Mouse (Mus musculus): ENCODE measurements around the gene Pacs2. TPM values are rescaled to one million over a fixed set of nuclear protein-coding genes. Genes with fewer than 3 reads are reported as not detected.

Pacs2 gene
- total RNA-seq, 1 experiment: 17.2 TPM

- no peak overlapping the region for H3K9ac ChIP-seq (ENCODE audit: insufficient read depth, low read depth, low read length, poor library complexity, severe bottlenecking)
- H3K36me3 ChIP-seq (ENCODE audit: control insufficient read depth, insufficient read depth, low read length, poor library complexity, severe bottlenecking): peaks cover 32% of the 10 kb centered on the region; the same call in 1 of the 2 replicates
- H3K4me3 ChIP-seq (ENCODE audit: insufficient read depth in 1 of 2, low read depth in 1 of 2, low read length in 2 of 2, poor library complexity in 1 of 2, severe bottlenecking in 1 of 2): no peak overlapping the region
- no peaks in the 10 kb centered on the region for H3K4me1 ChIP-seq (ENCODE audit: control insufficient read depth in 2 of 2, insufficient read depth in 2 of 2, low read length in 2 of 2, poor library complexity in 1 of 2)
- in situ Hi-C loops (cut with MboI; ENCODE audit: low sequenced_read_pairs in 2 of 2, unreplicated experiment in 2 of 2): no loop called here
- no peaks in the 10 kb centered on the region for H3K9me3 ChIP-seq (ENCODE audit: control insufficient read depth, insufficient read depth, low read depth, low read length)
- no peak for TF ChIP-seq HCFC1 (IDR thresholded peaks at IDR 0.05; ENCODE audit: borderline replicate concordance, insufficient read depth, low read length)
- no peak for TF ChIP-seq ZC3H11A (IDR thresholded peaks at IDR 0.05; ENCODE audit: borderline replicate concordance, low read depth, low read length)
- no peak for TF ChIP-seq MAFK (IDR thresholded peaks at IDR 0.05; ENCODE audit: insufficient read depth, low read depth, low read length)
- TF ChIP-seq CHD2 (IDR thresholded peaks at IDR 0.05; ENCODE audit: low read depth, low read length): no peak
- no peak for TF ChIP-seq ZNF384 (IDR thresholded peaks at IDR 0.05; ENCODE audit: low read depth, low read length)
- no peak for DNase-seq (ENCODE audit: low read depth, low spot score)
- no peak overlapping the region; the same call in 1 of the 2 replicates for H3K27ac ChIP-seq (ENCODE audit: insufficient read depth, low read depth, low read length, poor library complexity, severe bottlenecking)
Observed at GRCm38 (mm10) chr12:113061606-113062005, 47.3 kb downstream of the Pacs2 start.

DNA sequence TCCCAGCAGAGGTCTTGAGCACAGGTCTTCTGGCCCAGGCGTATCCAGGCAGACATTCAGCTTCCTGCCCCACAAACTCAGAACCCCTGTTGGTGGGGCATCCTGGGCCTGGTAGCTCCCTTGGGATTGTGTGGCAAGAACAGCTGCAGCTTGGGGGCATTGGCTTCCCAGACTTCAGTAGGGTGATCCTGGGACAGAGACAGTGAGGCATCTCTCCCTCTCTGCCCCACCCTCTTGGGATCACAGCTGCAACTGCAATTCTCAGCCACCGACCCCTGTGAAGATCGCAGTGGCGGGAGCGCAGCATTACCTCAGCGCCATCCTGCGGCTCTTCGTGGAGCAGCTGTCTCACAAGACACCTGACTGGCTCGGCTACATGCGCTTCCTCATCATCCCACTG lies 47.9 kb downstream of the Pacs2 start:
- TF ChIP-seq ZC3H11A (IDR thresholded peaks at IDR 0.05; ENCODE audit: borderline replicate concordance, low read depth, low read length) (no peak), CHD2 (IDR thresholded peaks at IDR 0.05; ENCODE audit: low read depth, low read length) (no peak), HCFC1 (IDR thresholded peaks at IDR 0.05; ENCODE audit: borderline replicate concordance, insufficient read depth, low read length) (no peak), ZNF384 (IDR thresholded peaks at IDR 0.05; ENCODE audit: low read depth, low read length) (no peak), MAFK (IDR thresholded peaks at IDR 0.05; ENCODE audit: insufficient read depth, low read depth, low read length) (no peak)
- in situ Hi-C loops (cut with MboI; ENCODE audit: low sequenced_read_pairs in 2 of 2, unreplicated experiment in 2 of 2): no loop called here

DNA sequence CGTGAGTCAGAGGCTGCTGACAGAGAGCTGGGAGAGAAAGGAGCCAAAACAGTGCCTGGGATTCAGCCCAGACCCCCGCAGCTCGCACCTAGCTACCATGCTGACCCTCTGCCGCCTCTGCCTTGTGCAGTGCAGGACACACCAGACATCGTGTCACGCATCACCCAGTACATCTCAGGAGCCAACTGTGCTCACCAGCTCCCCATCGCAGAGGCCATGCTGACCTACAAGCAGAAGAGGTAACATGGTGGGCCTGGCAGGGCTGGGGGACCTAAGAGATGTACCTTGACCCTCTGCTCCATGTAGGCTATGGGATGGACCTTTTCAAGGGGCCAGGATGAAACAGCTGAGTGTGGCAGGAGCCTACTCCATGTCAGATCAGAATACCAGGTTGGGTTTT lies 49.4 kb downstream of the Pacs2 start:
- no peaks in the 10 kb centered on the region for H3K9me3 ChIP-seq (ENCODE audit: control insufficient read depth, insufficient read depth, low read depth, low read length)
- in situ Hi-C loops (cut with MboI; ENCODE audit: low sequenced_read_pairs in 2 of 2, unreplicated experiment in 2 of 2): no loop called here
- H3K4me3 ChIP-seq (ENCODE audit: insufficient read depth in 1 of 2, low read depth in 1 of 2, low read length in 2 of 2, poor library complexity in 1 of 2, severe bottlenecking in 1 of 2): no peak overlapping the region
- no peak overlapping the region for H3K9ac ChIP-seq (ENCODE audit: insufficient read depth, low read depth, low read length, poor library complexity, severe bottlenecking)
- no peaks in the 10 kb centered on the region for H3K4me1 ChIP-seq (ENCODE audit: control insufficient read depth in 2 of 2, insufficient read depth in 2 of 2, low read length in 2 of 2, poor library complexity in 1 of 2)
- H3K27ac ChIP-seq (ENCODE audit: insufficient read depth, low read depth, low read length, poor library complexity, severe bottlenecking): no peak overlapping the region; the same call in 1 of the 2 replicates
- peaks cover 28% of the 10 kb centered on the region; the same call in 1 of the 2 replicates for H3K36me3 ChIP-seq (ENCODE audit: control insufficient read depth, insufficient read depth, low read length, poor library complexity, severe bottlenecking)
- DNase-seq (ENCODE audit: low read depth, low spot score): no peak
- no peak for TF ChIP-seq HCFC1 (IDR thresholded peaks at IDR 0.05; ENCODE audit: borderline replicate concordance, insufficient read depth, low read length)
- TF ChIP-seq ZNF384 (IDR thresholded peaks at IDR 0.05; ENCODE audit: low read depth, low read length): no peak
- no peak for TF ChIP-seq MAFK (IDR thresholded peaks at IDR 0.05; ENCODE audit: insufficient read depth, low read depth, low read length)
- no peak for TF ChIP-seq CHD2 (IDR thresholded peaks at IDR 0.05; ENCODE audit: low read depth, low read length)
- TF ChIP-seq ZC3H11A (IDR thresholded peaks at IDR 0.05; ENCODE audit: borderline replicate concordance, low read depth, low read length): no peak

More for the DNA sequence above, 47.9 kb downstream of the Pacs2 start:
- Histone ChIP-seq H3K27ac (ENCODE audit: insufficient read depth, low read depth, low read length, poor library complexity, severe bottlenecking) (no peak overlapping the region), H3K4me1 (ENCODE audit: control insufficient read depth in 2 of 2, insufficient read depth in 2 of 2, low read length in 2 of 2, poor library complexity in 1 of 2) (no peaks in the 10 kb centered on the region), H3K4me3 (ENCODE audit: insufficient read depth in 1 of 2, low read depth in 1 of 2, low read length in 2 of 2, poor library complexity in 1 of 2, severe bottlenecking in 1 of 2) (no peak overlapping the region), H3K36me3 (ENCODE audit: control insufficient read depth, insufficient read depth, low read length, poor library complexity, severe bottlenecking) (peaks cover 28% of the 10 kb centered on the region; the same call in 1 of the 2 replicates), H3K9me3 (ENCODE audit: control insufficient read depth, insufficient read depth, low read depth, low read length) (no peaks in the 10 kb centered on the region), H3K9ac (ENCODE audit: insufficient read depth, low read depth, low read length, poor library complexity, severe bottlenecking) (no peak overlapping the region)
- DNase-seq (ENCODE audit: low read depth, low spot score): no peak

- Histone ChIP-seq H3K9ac (ENCODE audit: insufficient read depth, low read depth, low read length, poor library complexity, severe bottlenecking) (no peak overlapping the region), H3K36me3 (ENCODE audit: control insufficient read depth, insufficient read depth, low read length, poor library complexity, severe bottlenecking) (peaks cover 18% of the 10 kb centered on the region; the same call in 1 of the 2 replicates), H3K4me3 (ENCODE audit: insufficient read depth in 1 of 2, low read depth in 1 of 2, low read length in 2 of 2, poor library complexity in 1 of 2, severe bottlenecking in 1 of 2) (no peak overlapping the region), H3K4me1 (ENCODE audit: control insufficient read depth in 2 of 2, insufficient read depth in 2 of 2, low read length in 2 of 2, poor library complexity in 1 of 2) (peaks cover 0 to 4% of the 10 kb centered on the region in 2 experiments; a peak in 1 of 4 replicates), H3K9me3 (ENCODE audit: control insufficient read depth, insufficient read depth, low read depth, low read length) (no peaks in the 10 kb centered on the region), H3K27ac (ENCODE audit: insufficient read depth, low read depth, low read length, poor library complexity, severe bottlenecking) (no peak overlapping the region)
- no peak for DNase-seq (ENCODE audit: low read depth, low spot score)
- in situ Hi-C loops (cut with MboI; ENCODE audit: low sequenced_read_pairs in 2 of 2, unreplicated experiment in 2 of 2): no loop called here
- TF ChIP-seq CHD2 (IDR thresholded peaks at IDR 0.05; ENCODE audit: low read depth, low read length) (no peak), ZC3H11A (IDR thresholded peaks at IDR 0.05; ENCODE audit: borderline replicate concordance, low read depth, low read length) (no peak), HCFC1 (IDR thresholded peaks at IDR 0.05; ENCODE audit: borderline replicate concordance, insufficient read depth, low read length) (no peak), MAFK (IDR thresholded peaks at IDR 0.05; ENCODE audit: insufficient read depth, low read depth, low read length) (no peak), ZNF384 (IDR thresholded peaks at IDR 0.05; ENCODE audit: low read depth, low read length) (no peak)
Observed at GRCm38 (mm10) chr12:113068002-113068401, 53.7 kb downstream of the Pacs2 start.
